ENCODE assay signal across 19 mouse cellular contexts in the genomic region with DNA sequence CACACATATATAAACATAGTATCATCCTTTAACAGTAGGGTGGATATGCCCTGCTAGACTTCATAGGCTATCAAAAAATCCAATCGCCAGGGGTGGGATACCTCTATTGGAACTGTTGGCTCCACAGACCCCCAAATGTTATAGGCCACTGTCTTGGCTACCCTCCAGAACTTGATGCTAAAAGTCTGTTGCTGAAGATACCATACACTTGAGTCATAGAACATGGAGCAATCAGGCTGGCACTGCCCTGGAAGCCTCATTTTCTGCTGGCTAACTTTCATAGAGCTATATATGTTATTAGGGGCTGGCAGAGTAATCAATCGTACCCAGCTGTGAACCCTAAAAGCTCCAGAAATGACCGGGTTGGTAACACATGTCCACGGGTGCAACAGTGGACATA. TPM values are rescaled to one million over a fixed set of nuclear protein-coding genes. Genes with fewer than 3 reads are reported as not detected.
"Had no signal": no experiment of that assay in that cellular context is flagged by ENCODE, and none has a peak within 500 bp of the region (broad histone marks: within the 10 kb centered on the region; RNA-seq: fewer than 3 reads in every experiment).

No protein-coding gene starts in this region.

- ATAC-seq: liver, postnatal 0 days; midbrain, embryonic 13.5 days; midbrain, embryonic 15.5 days had no signal

- H3K36me3 ChIP-seq: liver, embryonic 13.5 days; liver, embryonic 15.5 days; lung, embryonic 15.5 days; midbrain, embryonic 13.5 days; midbrain, embryonic 15.5 days; neural tube, embryonic 12.5 days; stomach, embryonic 15.5 days had no signal

- H3K4me1 ChIP-seq: liver, embryonic 13.5 days; liver, embryonic 15.5 days; megakaryocyte, embryonic 14.5 days had no signal

- H3K9ac ChIP-seq: liver, embryonic 13.5 days; liver, embryonic 15.5 days; liver, postnatal 0 days; lung, embryonic 15.5 days; midbrain, embryonic 13.5 days; midbrain, embryonic 15.5 days; neural tube, embryonic 12.5 days; stomach, embryonic 15.5 days had no signal

- H3K27ac ChIP-seq: liver, embryonic 13.5 days; liver, embryonic 15.5 days; lung, embryonic 15.5 days; macrophage; midbrain, embryonic 13.5 days; midbrain, embryonic 15.5 days; neural tube, embryonic 12.5 days; stomach, embryonic 15.5 days; stomach, postnatal 0 days had no signal

- DNase-seq: liver, embryonic 13.5 days; liver, postnatal 0 days; retina, postnatal 1 day; right cerebral cortex, adult 18-20 months; thymus, adult 2 months; thymus, postnatal 25 days; thymus, postnatal 4 days had no signal

- H3K9me3 ChIP-seq: liver, embryonic 13.5 days; liver, embryonic 15.5 days; lung, embryonic 15.5 days; megakaryocyte, embryonic 14.5 days; midbrain, embryonic 13.5 days; midbrain, embryonic 15.5 days; neural tube, embryonic 12.5 days; stomach, embryonic 15.5 days had no signal

- H3K4me3 ChIP-seq: liver, embryonic 13.5 days; liver, embryonic 15.5 days; lung, embryonic 15.5 days; megakaryocyte, embryonic 14.5 days; midbrain, embryonic 13.5 days; midbrain, embryonic 15.5 days; neural tube, embryonic 12.5 days; stomach, embryonic 15.5 days had no signal

- H3K4me2 ChIP-seq: liver, embryonic 13.5 days; liver, embryonic 15.5 days; lung, embryonic 15.5 days; midbrain, embryonic 11.5 days; midbrain, embryonic 13.5 days; midbrain, embryonic 15.5 days; neural tube, embryonic 12.5 days; stomach, embryonic 15.5 days had no signal

- H3K27me3 ChIP-seq: liver, embryonic 13.5 days; liver, embryonic 15.5 days; lung, embryonic 15.5 days; midbrain, embryonic 13.5 days; midbrain, embryonic 15.5 days; neural tube, embryonic 12.5 days; stomach, embryonic 15.5 days had no signal

RNA-seq across cellular contexts. Expression of a gene that starts 32.4 kb away (rescaled TPM):
- total RNA-seq: megakaryocyte progenitor cell, adult 5-6 weeks; monocyte, adult 5-6 weeks had no signal
- polyA plus RNA-seq: macrophage had no signal
